Mouse (Mus musculus) spleen, adult 2 months (tissue): ENCODE data around the gene Aff3. TPM values are rescaled to one million over a fixed set of nuclear protein-coding genes. Genes with fewer than 3 reads are reported as not detected.
A peak's percentile ranks its signal among the peaks of the same experiment; 100 is the strongest.

Experiments
- DNase-seq, 2 experiments: peaks; one replicate each; pipeline versions ENCODE4 v3.0.0 to v3.0.0-alpha.2; 2012 to 2021; ENCODE audit warnings: low spot score in 2 of 2, low read depth in 1 of 2
- H3K27ac ChIP-seq: fragments of 200-500 bp; 2 replicates; pipeline ENCODE4 v1.5.1; 2012; ENCODE audit warnings: low read length, inconsistent platforms; ENCODE audit not compliant: insufficient read depth
- H3K27me3 ChIP-seq: fragments of 200-500 bp; 2 replicates; pipeline ENCODE4 v1.6.1; 2012; ENCODE audit warnings: mild to moderate bottlenecking, moderate library complexity, low read length, inconsistent platforms; ENCODE audit not compliant: control insufficient read depth, insufficient read depth
- H3K36me3 ChIP-seq: fragments of 200-500 bp; 2 replicates; pipeline ENCODE4 v1.6.1; 2012; ENCODE audit warnings: mild to moderate bottlenecking, low read length, inconsistent platforms; ENCODE audit not compliant: control insufficient read depth, insufficient read depth
- H3K4me1 ChIP-seq: fragments of 200-500 bp; 2 replicates; pipeline ENCODE4 v1.6.1; 2011; ENCODE audit warnings: inconsistent platforms; ENCODE audit not compliant: control insufficient read depth, insufficient read depth, insufficient read length
- H3K4me3 ChIP-seq: fragments of 200-500 bp; 2 replicates; pipeline ENCODE4 v1.5.1; 2011; ENCODE audit warnings: mild to moderate bottlenecking, inconsistent platforms; ENCODE audit not compliant: insufficient read depth, insufficient read length; ENCODE audit errors: extremely low read depth
- CTCF ChIP-seq: fragments of 200-500 bp; IDR thresholded peaks from 2 replicates; pipeline ENCODE4 v1.5.1; 2011; ENCODE audit warnings: mild to moderate bottlenecking, inconsistent platforms; ENCODE audit not compliant: insufficient read depth, insufficient read length, insufficient replicate concordance; ENCODE audit errors: extremely low read depth
- POLR2A ChIP-seq: fragments of 200-500 bp; IDR thresholded peaks from 2 replicates; pipeline ENCODE4 v1.6.1; 2011; ENCODE audit warnings: low read depth, low read length, inconsistent platforms
- WGBS: fragments of 180-500 bp; shearing (Covaris S2); methylation state at CpG from one replicate; pipeline ENCODE4 v1.1.7; 2018; 5-methylcytosine and 5-hydroxymethylcytosine counted together
- polyA plus RNA-seq: library from polyadenylated mRNA; depleted of rRNA; stranded (reverse); fragments of >200 nt; gene quantifications from 2 replicates; pipeline ENCODE4 v1.2.3, GENCODE M21; 2012

The Aff3 gene
- polyA plus RNA-seq, 1 experiment, result 20.2 TPM

DNA sequence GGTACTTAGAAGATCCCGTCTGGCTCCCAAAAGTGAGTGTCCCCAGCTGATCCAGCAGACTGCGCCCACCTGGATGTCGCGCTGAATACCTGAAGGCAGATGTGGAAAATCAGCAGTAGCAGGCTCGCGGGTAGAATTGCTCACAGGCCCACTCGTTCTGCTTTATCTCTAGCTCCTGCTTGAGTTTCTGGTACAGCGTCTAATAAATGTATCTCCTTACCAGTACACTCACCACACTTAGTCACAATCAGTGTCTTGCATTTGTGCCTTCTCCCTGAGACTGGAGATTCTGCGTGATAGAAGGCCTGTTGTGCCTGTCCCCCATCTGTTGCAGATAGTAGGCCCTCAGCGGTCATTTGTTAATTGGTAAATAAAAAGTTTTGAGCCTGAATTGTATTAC is 3.6 kb upstream of the Aff3 start:
- no peak overlapping the region for H3K27ac ChIP-seq
- no peak overlapping the region for H3K4me3 ChIP-seq
- H3K4me1 ChIP-seq, result peaks cover 7% of the 10 kb centered on the region
- DNase-seq, result no peak
- no peak for TF ChIP-seq POLR2A
- TF ChIP-seq CTCF, result no peak
- WGBS, result 91% methylated on average over 10 of the region's 10 CpGs
- no peaks in the 10 kb centered on the region for H3K36me3 ChIP-seq
- H3K27me3 ChIP-seq, result no peaks in the 10 kb centered on the region

DNA sequence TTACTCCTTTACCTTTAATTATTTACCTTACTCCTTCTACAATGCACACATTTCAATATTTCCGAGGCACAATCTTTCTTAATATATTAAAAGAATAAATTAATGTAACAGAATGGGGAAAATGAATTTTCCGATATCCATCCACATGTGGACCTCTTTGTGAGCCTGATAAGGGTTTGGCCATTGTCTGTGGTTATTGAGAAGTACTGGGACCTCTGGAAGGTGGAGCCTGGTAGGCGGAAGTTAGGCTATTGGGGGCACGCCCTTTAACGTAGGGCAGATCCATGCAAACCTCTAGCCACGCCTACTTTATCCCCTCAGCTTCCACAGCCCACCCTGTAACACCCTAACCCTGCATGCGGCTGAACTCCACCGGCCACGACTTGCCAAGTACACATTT is 3.1 kb upstream of the Aff3 start:
- DNase-seq, result no peak
- H3K4me1 ChIP-seq, result peaks cover 7% of the 10 kb centered on the region
- WGBS, result 81% methylated on average over 9 of the region's 9 CpGs
- no peak overlapping the region for H3K4me3 ChIP-seq
- no peak overlapping the region for H3K27ac ChIP-seq
- H3K36me3 ChIP-seq, result no peaks in the 10 kb centered on the region
- H3K27me3 ChIP-seq, result no peaks in the 10 kb centered on the region
- TF ChIP-seq POLR2A (no peak), CTCF (no peak)

DNA sequence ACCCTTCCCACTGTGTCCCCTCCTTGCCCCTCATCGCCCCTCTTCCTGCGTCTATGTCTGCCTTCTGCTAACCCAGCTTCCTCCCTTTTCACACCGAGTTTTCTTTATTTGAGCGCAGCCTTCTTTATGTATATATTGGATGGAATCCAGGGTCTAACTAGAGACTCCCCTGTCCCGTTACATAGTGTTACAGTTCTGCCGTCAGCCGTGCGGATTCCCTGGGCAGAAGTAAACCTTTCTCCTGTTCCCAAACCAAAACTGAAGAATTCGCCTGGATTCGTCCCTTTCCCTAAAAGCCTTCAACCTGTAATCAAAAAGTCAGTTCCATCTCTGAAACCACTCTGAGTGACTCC is 2.0 kb upstream of the Aff3 start:
- H3K27me3 ChIP-seq, result no peaks in the 10 kb centered on the region
- H3K36me3 ChIP-seq, result no peaks in the 10 kb centered on the region
- no peak overlapping the region for H3K4me3 ChIP-seq
- peaks cover 7% of the 10 kb centered on the region for H3K4me1 ChIP-seq
- TF ChIP-seq CTCF (no peak), POLR2A (no peak)
- no peak for DNase-seq
- 85% methylated on average over 10 of the region's 10 CpGs for WGBS
- H3K27ac ChIP-seq, result peak overlapping the region; percentile 93; the same call in 1 of the 2 replicates

DNA sequence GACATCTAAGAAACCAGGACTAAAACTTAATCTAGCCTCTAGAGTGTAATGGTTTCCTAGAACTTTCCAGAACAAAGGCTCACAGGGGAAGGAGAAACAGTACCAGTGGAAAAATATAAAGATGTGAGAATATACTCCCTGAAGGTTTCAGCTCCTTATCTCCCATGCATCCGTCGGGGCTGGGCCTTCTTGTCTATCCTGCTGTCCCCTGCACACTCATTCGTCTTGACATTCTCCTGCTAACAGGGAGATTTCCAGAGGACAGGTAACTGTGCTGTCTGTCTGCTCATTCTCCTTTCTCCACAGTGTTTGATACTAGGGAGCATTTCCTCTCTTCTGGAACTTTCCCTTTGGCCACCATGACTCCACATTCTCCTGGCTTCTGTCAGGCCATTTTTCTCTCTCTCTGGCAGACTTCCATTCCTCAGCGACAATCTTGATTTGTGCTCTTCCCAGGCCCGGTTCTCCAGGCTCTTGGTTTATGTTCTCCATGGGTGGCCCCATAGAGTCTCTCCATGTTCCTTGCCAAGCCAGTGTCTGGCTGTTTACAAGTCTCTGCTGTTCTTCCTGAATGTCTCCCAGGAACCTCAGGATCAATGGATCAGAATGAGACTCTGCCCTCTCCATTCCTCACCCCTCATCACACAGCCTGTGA is 1.5 kb upstream of the Aff3 start:
- DNase-seq, result no peak
- no peak overlapping the region for H3K4me3 ChIP-seq
- H3K36me3 ChIP-seq, result no peaks in the 10 kb centered on the region
- TF ChIP-seq CTCF (no peak), POLR2A (no peak)
- H3K27me3 ChIP-seq, result no peaks in the 10 kb centered on the region
- peak overlapping the region; percentile 93 for H3K27ac ChIP-seq
- WGBS, result 82% methylated on average over 5 of the region's 5 CpGs
- peaks cover 8% of the 10 kb centered on the region for H3K4me1 ChIP-seq

DNA sequence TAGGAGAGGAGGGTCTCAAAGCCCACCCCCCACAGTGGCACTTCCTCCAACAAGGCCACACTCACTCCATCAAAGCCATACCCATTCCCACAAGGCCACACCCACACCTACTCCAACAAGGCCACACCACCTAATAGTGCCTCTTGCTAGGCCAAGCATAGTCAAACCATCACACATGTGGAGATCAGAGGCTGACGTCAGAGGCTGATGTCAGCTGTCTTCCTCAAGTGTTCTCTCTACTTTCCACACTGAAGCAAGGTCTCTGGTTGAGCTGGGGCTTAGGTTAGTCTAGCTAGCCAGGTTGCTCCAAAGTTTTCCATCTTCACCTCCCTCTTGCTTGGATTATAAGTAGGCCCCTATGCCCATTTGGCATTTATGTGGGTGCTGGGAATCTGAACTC is 856 bp upstream of the Aff3 start:
- TF ChIP-seq CTCF, result no peak
- no peak for TF ChIP-seq POLR2A
- Histone ChIP-seq H3K4me1 (peaks cover 12% of the 10 kb centered on the region), H3K36me3 (no peaks in the 10 kb centered on the region), H3K4me3 (no peak overlapping the region), H3K27ac (peak overlapping the region; percentile 93), H3K27me3 (no peaks in the 10 kb centered on the region)
- DNase-seq, result peak; percentile 48 to 85
- WGBS, result 4% methylated on average over 1 of the region's 1 CpGs

DNA sequence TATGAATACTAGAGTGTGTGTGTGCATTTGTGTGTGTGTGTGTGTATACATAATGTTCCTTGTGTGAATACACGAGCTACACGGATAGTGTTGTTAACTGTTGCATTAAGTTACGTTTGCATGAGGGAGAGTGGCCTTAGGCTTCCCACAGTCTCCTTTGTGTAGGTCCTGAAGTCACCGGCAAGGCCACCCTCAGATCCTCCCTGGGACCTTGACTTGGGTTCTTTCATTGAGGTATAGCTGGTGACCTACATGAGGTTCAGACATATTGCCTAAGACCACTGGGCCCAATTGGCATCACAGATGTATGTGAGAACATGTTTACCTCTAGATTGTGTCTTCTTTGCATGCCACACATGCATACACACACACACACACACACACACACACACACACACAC is 494 bp downstream of the Aff3 start:
- H3K36me3 ChIP-seq, result no peaks in the 10 kb centered on the region
- no peak for DNase-seq
- H3K4me3 ChIP-seq, result peak overlapping the region; percentile 61
- H3K27ac ChIP-seq, result peak overlapping the region; percentile 93
- TF ChIP-seq CTCF, result no peak
- no peak for TF ChIP-seq POLR2A
- no peaks in the 10 kb centered on the region for H3K27me3 ChIP-seq
- WGBS, result 14% methylated on average over 4 of the region's 4 CpGs
- H3K4me1 ChIP-seq, result peaks cover 20% of the 10 kb centered on the region

DNA sequence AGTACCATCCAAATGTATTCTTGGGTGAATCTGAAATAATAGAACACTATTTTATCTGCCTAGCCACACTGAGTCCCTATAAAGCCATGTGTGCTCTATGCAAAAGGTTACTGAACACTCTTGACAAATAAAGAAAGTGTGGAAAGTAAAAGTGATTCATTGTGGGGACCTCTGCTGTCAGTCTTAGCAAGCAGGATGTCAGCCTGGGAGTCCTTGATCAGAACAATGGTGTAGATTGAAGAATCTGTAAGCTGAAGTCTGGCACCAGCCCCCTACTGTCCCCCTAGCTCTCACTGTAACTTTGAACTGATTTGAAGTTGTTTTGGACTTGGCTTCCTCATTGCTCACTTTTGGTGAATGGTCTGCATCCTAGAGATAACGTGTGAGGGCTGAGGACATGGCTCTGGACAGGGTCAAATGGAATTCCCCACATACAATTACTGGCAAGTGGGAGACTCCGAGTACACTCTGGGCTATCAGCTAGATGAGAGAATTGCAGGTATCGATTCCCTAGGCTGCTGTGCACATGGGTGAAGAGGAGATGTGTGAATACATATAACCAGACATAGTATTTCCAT is 2.0 kb downstream of the Aff3 start:
- peak overlapping the region; percentile 75 for H3K27ac ChIP-seq
- H3K4me3 ChIP-seq, result peak overlapping the region; percentile 61
- no peak for DNase-seq
- peaks cover 31% of the 10 kb centered on the region for H3K4me1 ChIP-seq
- 27% methylated on average over 3 of the region's 3 CpGs for WGBS
- no peaks in the 10 kb centered on the region for H3K27me3 ChIP-seq
- no peak for TF ChIP-seq POLR2A
- TF ChIP-seq CTCF, result no peak
- H3K36me3 ChIP-seq, result no peaks in the 10 kb centered on the region
